ENCODE assay signal across 7 mouse cellular contexts in the genomic region with DNA sequence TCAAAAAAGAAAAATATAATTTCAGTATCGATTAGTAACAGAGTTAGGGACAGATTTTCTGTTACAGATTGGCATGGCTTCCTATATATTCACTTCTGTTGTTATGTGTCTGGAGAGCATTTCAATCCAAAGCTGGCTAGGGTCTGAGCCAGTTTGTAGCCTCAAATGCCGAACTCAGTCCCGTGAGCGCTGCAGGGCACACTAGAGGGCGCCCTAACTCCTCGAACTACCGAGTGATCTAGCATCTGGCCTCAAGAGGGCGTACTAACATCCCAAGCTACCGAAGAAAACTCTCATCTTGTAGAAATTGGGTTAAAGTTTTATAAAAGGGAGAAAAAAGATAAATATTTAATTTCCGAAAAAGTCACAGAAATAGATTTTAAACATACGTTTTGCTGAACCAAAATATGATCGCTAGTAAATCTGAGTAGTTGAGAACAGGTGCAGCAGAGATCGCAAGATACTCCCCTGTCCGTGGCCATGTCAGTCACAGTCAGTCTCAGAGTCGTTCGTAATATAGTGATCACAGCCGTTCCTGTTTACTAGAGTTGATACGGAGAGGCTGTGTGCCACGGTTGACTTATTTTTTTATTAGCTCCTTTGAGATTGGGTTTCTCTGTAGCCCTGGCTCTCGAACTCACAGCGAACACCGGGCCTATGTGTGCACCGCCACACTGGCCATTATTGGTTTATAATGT. TPM values are rescaled to one million over a fixed set of nuclear protein-coding genes. Genes with fewer than 3 reads are reported as not detected.
DNase-seq lines count a peak whose midpoint lies in the region; ATAC-seq and TF ChIP-seq lines count a peak whose summit lies in the region.

No protein-coding gene starts in this region.

- no peak for ATAC-seq in embryonic facial prominence, embryonic 14.5 days (ENCODE audit: low read depth)
- no peak; the same call in 1 of the 2 replicates for ATAC-seq in kidney, embryonic 15.5 days (replicated peaks; ENCODE audit: low FRiP score)
- no peak for ATAC-seq in liver, postnatal 0 days

- TF ChIP-seq POLR2A in bone marrow, adult 2 months (IDR thresholded peaks at IDR 0.05; ENCODE audit: borderline replicate concordance, control insufficient read depth, low read depth, low read length): no peak

- H3K36me3 ChIP-seq in C2C12 (ENCODE audit: control insufficient read depth, insufficient read depth): no peaks in the 10 kb centered on the region
- H3K36me3 ChIP-seq in embryonic facial prominence, embryonic 14.5 days (ENCODE audit: control insufficient read depth, insufficient read depth, low read length): no peaks in the 10 kb centered on the region
- no peaks in the 10 kb centered on the region for H3K36me3 ChIP-seq in kidney, embryonic 15.5 days
- no peaks in the 10 kb centered on the region for H3K36me3 ChIP-seq in liver, postnatal 0 days (replicated peaks; ENCODE audit: insufficient read depth, low read length)

- no peak overlapping the region for H3K27ac ChIP-seq in bone marrow, adult 2 months (ENCODE audit: control insufficient read depth, insufficient read depth, low read depth, low read length, poor library complexity)
- no peak overlapping the region for H3K27ac ChIP-seq in embryonic facial prominence, embryonic 14.5 days (replicated peaks; ENCODE audit: low read depth, low read length)
- no peak overlapping the region for H3K27ac ChIP-seq in kidney, embryonic 15.5 days
- no peak overlapping the region for H3K27ac ChIP-seq in liver, postnatal 0 days (ENCODE audit: low read depth)

- no peaks in the 10 kb centered on the region for H3K27me3 ChIP-seq in C2C12 (ENCODE audit: control insufficient read depth, insufficient read depth, insufficient read length)
- no peaks in the 10 kb centered on the region for H3K27me3 ChIP-seq in embryonic facial prominence, embryonic 14.5 days (replicated peaks; ENCODE audit: control insufficient read depth, insufficient read depth, low read length)
- no peaks in the 10 kb centered on the region for H3K27me3 ChIP-seq in kidney, embryonic 15.5 days
- no peaks in the 10 kb centered on the region for H3K27me3 ChIP-seq in liver, postnatal 0 days (ENCODE audit: insufficient read depth, low read length)

- DNase-seq in 416B (ENCODE audit: low read depth): peak; percentile 70
- peak; percentile 64 for DNase-seq in embryonic facial prominence, embryonic 14.5 days (ENCODE audit: low spot score)
- DNase-seq in liver, postnatal 0 days: peak; percentile 65
- DNase-seq in right cerebral cortex, postnatal 4 days: peak; percentile 78

- peak; percentile 98 for TF ChIP-seq CTCF in C2C12 (IDR thresholded peaks at IDR 0.05; ENCODE audit: control insufficient read depth, insufficient read depth, insufficient read length)
- peak; percentile 86 for TF ChIP-seq CTCF in bone marrow, adult 2 months (IDR thresholded peaks at IDR 0.05; ENCODE audit: control insufficient read depth, insufficient read depth, low read length)
- TF ChIP-seq CTCF in liver, postnatal 0 days (IDR thresholded peaks at IDR 0.05; ENCODE audit: low read depth): peak; percentile 89

- H3K4me3 ChIP-seq in C2C12 (ENCODE audit: insufficient read depth, poor library complexity, severe bottlenecking): no peak overlapping the region
- H3K4me3 ChIP-seq in bone marrow, adult 2 months (replicated peaks; ENCODE audit: control insufficient read depth, low read depth, low read length): no peak overlapping the region
- H3K4me3 ChIP-seq in embryonic facial prominence, embryonic 14.5 days (ENCODE audit: low read depth, low read length): no peak overlapping the region
- no peak overlapping the region for H3K4me3 ChIP-seq in kidney, embryonic 15.5 days (replicated peaks)
- no peak overlapping the region for H3K4me3 ChIP-seq in liver, postnatal 0 days (ENCODE audit: low read depth, low read length)

- no peaks in the 10 kb centered on the region for H3K9me3 ChIP-seq in embryonic facial prominence, embryonic 14.5 days (ENCODE audit: control insufficient read depth, low read length)
- H3K9me3 ChIP-seq in kidney, embryonic 15.5 days (replicated peaks): no peaks in the 10 kb centered on the region
- H3K9me3 ChIP-seq in liver, postnatal 0 days (ENCODE audit: low read length): 0 out of 2 replicates have a peak, but pooled peaks cover 3% of the 10 kb centered on the region

- H3K79me2 ChIP-seq in C2C12 (ENCODE audit: control insufficient read depth, insufficient read depth): no peaks in the 10 kb centered on the region

- WGBS in bone marrow, adult 2 months: 50% methylated on average over 23 of the region's 23 CpGs
- WGBS in embryonic facial prominence, embryonic 14.5 days: 45% methylated on average over 23 of the region's 23 CpGs
- 36% methylated on average over 23 of the region's 23 CpGs for WGBS in kidney, embryonic 15.5 days
- WGBS in liver, postnatal 0 days (ENCODE audit: insufficient replicate concordance): 48% methylated on average over 23 of the region's 23 CpGs

- H3ac ChIP-seq in C2C12 (ENCODE audit: control insufficient read depth, insufficient read length, low read depth): no peak overlapping the region

- H3K4me1 ChIP-seq in bone marrow, adult 2 months (ENCODE audit: control insufficient read depth, insufficient read depth, low read length): no peaks in the 10 kb centered on the region
- 0 out of 2 replicates have a peak, but pooled peaks cover 3% of the 10 kb centered on the region for H3K4me1 ChIP-seq in embryonic facial prominence, embryonic 14.5 days (ENCODE audit: control insufficient read depth, insufficient read depth, low read length)
- 0 out of 2 replicates have a peak, but pooled peaks cover 6% of the 10 kb centered on the region for H3K4me1 ChIP-seq in kidney, embryonic 15.5 days
- no peaks in the 10 kb centered on the region for H3K4me1 ChIP-seq in liver, postnatal 0 days (ENCODE audit: insufficient read depth)

- no peak overlapping the region for H3K4me2 ChIP-seq in embryonic facial prominence, embryonic 14.5 days (ENCODE audit: low read depth, low read length)
- H3K4me2 ChIP-seq in kidney, embryonic 15.5 days: peak overlapping the region; percentile 40
- no peak overlapping the region for H3K4me2 ChIP-seq in liver, postnatal 0 days (ENCODE audit: low read depth, low read length)

- no peaks in the 10 kb centered on the region for H3K79me3 ChIP-seq in C2C12 (ENCODE audit: low read depth)

- TF ChIP-seq EP300 in liver, postnatal 0 days (IDR thresholded peaks at IDR 0.05; ENCODE audit: low read depth): no peak

- no peak overlapping the region for H3K9ac ChIP-seq in embryonic facial prominence, embryonic 14.5 days (ENCODE audit: low read depth, low read length)
- H3K9ac ChIP-seq in kidney, embryonic 15.5 days: no peak overlapping the region
- H3K9ac ChIP-seq in liver, postnatal 0 days (replicated peaks): no peak overlapping the region

TF ChIP-seq in C2C12, 6 proteins besides CTCF, POLR2A, EP300 and RAD21:
- TF ChIP-seq USF1 (IDR thresholded peaks at IDR 0.05; ENCODE audit: low read depth): no peak
- TF ChIP-seq CEBPB (IDR thresholded peaks at IDR 0.05; ENCODE audit: low read depth): no peak
- TF ChIP-seq MYOD1 (IDR thresholded peaks at IDR 0.05; ENCODE audit: control insufficient read depth, insufficient read length, low read depth): no peak
- no peak for TF ChIP-seq FOSL1 (IDR thresholded peaks at IDR 0.05; ENCODE audit: insufficient read depth, low read length, poor library complexity, severe bottlenecking)
- no peak for TF ChIP-seq MYOG (IDR thresholded peaks at IDR 0.05; ENCODE audit: control insufficient read depth, extremely low read depth, insufficient read length)
- TF ChIP-seq MAX (IDR thresholded peaks at IDR 0.05): no peak

RNA-seq across cellular contexts. Expression of gene BC035947, which starts 13.4 kb away (rescaled TPM):
- polyA plus RNA-seq in C2C12 (2012; fragmentation: generic; extraction: Trizol): not detected
- not detected in 2 replicates for polyA plus RNA-seq in bone marrow, adult 2 months (2011; ENCODE audit: insufficient read depth, insufficient read length, low replicate concordance, missing spikeins)
- polyA plus RNA-seq in embryonic facial prominence, embryonic 14.5 days (2014; fragmentation: Nextera tagmentation; extraction: Ambion mirVana): 0.40 and 0.73 TPM in 2 replicates
- 0.57 and 1.1 TPM in 2 replicates for polyA plus RNA-seq in kidney, embryonic 15.5 days (2015; fragmentation: Nextera tagmentation; extraction: Ambion mirVana)
- not detected in 2 replicates for polyA plus RNA-seq in liver, postnatal 0 days (2015; fragmentation: Nextera tagmentation; extraction: Ambion mirVana)

RNA-seq across cellular contexts. Expression of gene Mogat1, which starts 14.5 kb away (rescaled TPM):
- polyA plus RNA-seq in C2C12 (2012; fragmentation: generic; extraction: Trizol): not detected
- polyA plus RNA-seq in bone marrow, adult 2 months (2011; ENCODE audit: insufficient read depth, insufficient read length, low replicate concordance, missing spikeins): not detected in 2 replicates
- polyA plus RNA-seq in embryonic facial prominence, embryonic 14.5 days (2014; fragmentation: Nextera tagmentation; extraction: Ambion mirVana): 0.69 and 0.72 TPM in 2 replicates
- 0.47 TPM in 1 of 2 replicates, not detected in the other for polyA plus RNA-seq in kidney, embryonic 15.5 days (2015; fragmentation: Nextera tagmentation; extraction: Ambion mirVana)
- 0.22 TPM in 1 of 2 replicates, not detected in the other for polyA plus RNA-seq in liver, postnatal 0 days (2015; fragmentation: Nextera tagmentation; extraction: Ambion mirVana)

RNA-seq across cellular contexts. Expression of gene Farsb, which starts 36.6 kb away (rescaled TPM):
- polyA plus RNA-seq in C2C12 (2012; fragmentation: generic; extraction: Trizol): 53.6 TPM
- polyA plus RNA-seq in bone marrow, adult 2 months (2011; ENCODE audit: insufficient read depth, insufficient read length, low replicate concordance, missing spikeins): 28.1 and 48.6 TPM in 2 replicates
- 122 and 145 TPM in 2 replicates for polyA plus RNA-seq in embryonic facial prominence, embryonic 14.5 days (2014; fragmentation: Nextera tagmentation; extraction: Ambion mirVana)
- 137 and 139 TPM in 2 replicates for polyA plus RNA-seq in kidney, embryonic 15.5 days (2015; fragmentation: Nextera tagmentation; extraction: Ambion mirVana)
- 37.6 and 41.5 TPM in 2 replicates for polyA plus RNA-seq in liver, postnatal 0 days (2015; fragmentation: Nextera tagmentation; extraction: Ambion mirVana)
